Mouse (Mus musculus) embryonic facial prominence, embryonic 14.5 days (tissue): ENCODE measurements around the gene E130311K13Rik. TPM values are rescaled to one million over a fixed set of nuclear protein-coding genes. Genes with fewer than 3 reads are reported as not detected.

Source experiments
- ATAC-seq: fragments of 200-750 bp; cut with Nextera tagmentation; 2 replicates; pipeline ENCODE4 v1.8.0; 2017; ENCODE audit warnings: low read depth, moderate number of reproducible peaks, moderate TSS enrichment
- DNase-seq: peaks from one replicate; pipeline ENCODE4 v3.0.0-alpha.2; 2015; ENCODE audit warnings: low spot score
- H3K27ac ChIP-seq: fragments of 300-500 bp; sonication (generic); replicated peaks from 2 replicates; pipeline ENCODE4 v1.5.1; 2014; ENCODE audit warnings: low read depth, mild to moderate bottlenecking, low read length, moderate library complexity
- H3K27me3 ChIP-seq: fragments of 300-500 bp; sonication (generic); replicated peaks from 2 replicates; pipeline ENCODE4 v1.6.1; 2014; ENCODE audit warnings: low read length; ENCODE audit not compliant: control insufficient read depth, insufficient read depth
- H3K36me3 ChIP-seq: fragments of 300-500 bp; sonication (generic); 2 replicates; pipeline ENCODE4 v1.6.1; 2014; ENCODE audit warnings: low read length, mixed read lengths; ENCODE audit not compliant: control insufficient read depth, insufficient read depth
- H3K4me1 ChIP-seq: fragments of 300-500 bp; sonication (generic); 2 replicates; pipeline ENCODE4 v1.6.1; 2014; ENCODE audit warnings: antibody characterized with exemption, low read length; ENCODE audit not compliant: control insufficient read depth, insufficient read depth
- H3K4me2 ChIP-seq: fragments of 300-500 bp; sonication (generic); 2 replicates; pipeline ENCODE4 v1.6.1; 2014; ENCODE audit warnings: low read depth, mild to moderate bottlenecking, low read length, moderate library complexity, mixed read lengths
- H3K4me3 ChIP-seq: fragments of 300-500 bp; sonication (generic); 2 replicates; pipeline ENCODE4 v1.5.1; 2014; ENCODE audit warnings: low read depth, mild to moderate bottlenecking, low read length
- H3K9ac ChIP-seq: fragments of 300-500 bp; sonication (generic); 2 replicates; pipeline ENCODE4 v1.6.1; 2014; ENCODE audit warnings: low read depth, mild to moderate bottlenecking, low read length, moderate library complexity, mixed read lengths
- H3K9me3 ChIP-seq: fragments of 300-500 bp; sonication (generic); 2 replicates; pipeline ENCODE4 v1.6.1; 2016; ENCODE audit warnings: low read length; ENCODE audit not compliant: control insufficient read depth
- WGBS: fragments of 180-500 bp; shearing (Covaris S2); extraction: QIAGEN DNeasy Blood & Tissue Kit; methylation state at CpG from one replicate; pipeline ENCODE4 v1.1.7; 2014; 5-methylcytosine and 5-hydroxymethylcytosine counted together
- polyA plus RNA-seq: library from polyadenylated mRNA; unstranded; fragments of >200 nt; fragmentation: Nextera tagmentation; extraction: Ambion mirVana; gene quantifications from 2 replicates; pipeline ENCODE4 v1.2.1, GENCODE M21; 2014

Gene E130311K13Rik
- polyA plus RNA-seq, 1 experiment from 2014 or later: 7.0 TPM

DNA sequence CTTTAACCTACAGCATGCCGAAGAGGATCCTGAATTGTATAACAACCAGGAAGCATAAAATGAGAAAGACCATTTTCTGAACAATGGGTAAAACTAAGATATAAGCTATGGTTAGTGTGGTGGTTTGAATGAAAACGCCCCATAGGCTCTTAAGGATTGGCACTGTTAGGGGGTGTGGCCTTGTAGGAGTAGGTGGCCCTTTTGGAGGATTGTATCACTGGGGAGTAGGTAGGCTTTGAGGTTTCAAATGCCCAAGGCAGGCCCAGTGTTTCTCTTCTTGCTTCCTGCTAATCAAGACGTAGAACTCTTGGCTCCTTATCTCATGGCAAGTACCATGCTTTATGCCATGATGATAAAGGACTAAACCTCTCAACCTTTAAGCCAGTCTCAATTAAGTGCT is 20.6 kb upstream of the E130311K13Rik start:
- Histone ChIP-seq H3K4me2 (no peak overlapping the region), H3K4me3 (no peak overlapping the region), H3K9ac (no peak overlapping the region), H3K4me1 (no peaks in the 10 kb centered on the region), H3K9me3 (no peaks in the 10 kb centered on the region), H3K27ac (no peak overlapping the region), H3K27me3 (no peaks in the 10 kb centered on the region), H3K36me3 (peaks cover 19% of the 10 kb centered on the region)
- 79% methylated on average over 3 of the region's 3 CpGs for WGBS
- ATAC-seq (no peak), DNase-seq (no peak)

GRCm38 (mm10) chr3:63941204-63941850 is 12.1 kb upstream of the E130311K13Rik start:
- WGBS: 92% methylated on average over 2 of the region's 2 CpGs
- Histone ChIP-seq H3K9me3 (no peaks in the 10 kb centered on the region), H3K36me3 (peaks cover 26% of the 10 kb centered on the region), H3K4me2 (no peak overlapping the region), H3K4me1 (no peaks in the 10 kb centered on the region), H3K4me3 (no peak overlapping the region), H3K27ac (no peak overlapping the region), H3K9ac (no peak overlapping the region), H3K27me3 (no peaks in the 10 kb centered on the region)
- DNase-seq (no peak), ATAC-seq (no peak)

GRCm38 (mm10) chr3:63938928-63939327 is 9.7 kb upstream of the E130311K13Rik start:
- no peak overlapping the region for H3K4me3 ChIP-seq
- peaks cover 18% of the 10 kb centered on the region for H3K36me3 ChIP-seq
- H3K27me3 ChIP-seq: no peaks in the 10 kb centered on the region
- no peak overlapping the region for H3K4me2 ChIP-seq
- WGBS: 88% methylated on average over 2 of the region's 2 CpGs
- H3K4me1 ChIP-seq: no peaks in the 10 kb centered on the region
- ATAC-seq: no peak
- H3K9ac ChIP-seq: no peak overlapping the region
- H3K9me3 ChIP-seq: no peaks in the 10 kb centered on the region
- no peak for DNase-seq
- no peak overlapping the region for H3K27ac ChIP-seq

DNA sequence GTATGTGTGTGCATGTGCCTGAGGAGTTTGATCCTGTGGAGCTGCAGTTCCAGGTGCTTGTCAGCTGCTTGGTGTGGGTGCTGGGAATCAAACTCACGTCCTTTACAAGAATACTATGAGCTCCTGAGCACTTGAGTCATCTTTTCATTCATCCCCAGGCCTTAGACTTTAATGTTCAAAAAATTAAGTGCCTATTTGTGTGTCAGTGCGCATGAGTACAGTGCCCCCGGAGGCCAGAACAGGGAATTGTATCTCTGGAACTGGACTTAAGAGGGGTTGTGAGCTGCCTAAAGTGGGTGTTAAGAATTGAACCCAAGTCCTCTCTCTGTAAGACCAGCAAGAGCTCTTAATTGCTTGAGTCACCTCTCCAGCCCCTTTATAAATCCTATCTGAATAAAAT is 9.6 kb downstream of the E130311K13Rik start:
- H3K36me3 ChIP-seq: peaks cover 54% of the 10 kb centered on the region
- ATAC-seq (no peak), DNase-seq (no peak)
- no peak overlapping the region for H3K9ac ChIP-seq
- no peak overlapping the region for H3K27ac ChIP-seq
- 64% methylated on average over 3 of the region's 3 CpGs for WGBS
- H3K4me2 ChIP-seq: no peak overlapping the region
- H3K27me3 ChIP-seq: no peaks in the 10 kb centered on the region
- no peak overlapping the region for H3K4me3 ChIP-seq
- no peaks in the 10 kb centered on the region for H3K4me1 ChIP-seq
- H3K9me3 ChIP-seq: no peaks in the 10 kb centered on the region

- Histone ChIP-seq H3K36me3 (peaks cover 4% of the 10 kb centered on the region; the same call in 1 of the 2 replicates), H3K9me3 (no peaks in the 10 kb centered on the region), H3K27me3 (no peaks in the 10 kb centered on the region), H3K4me1 (no peaks in the 10 kb centered on the region), H3K4me3 (no peak overlapping the region), H3K9ac (no peak overlapping the region), H3K4me2 (no peak overlapping the region), H3K27ac (no peak overlapping the region)
- 84% methylated on average over 4 of the region's 4 CpGs for WGBS
- DNase-seq: no peak
- ATAC-seq: no peak
Measured at GRCm38 (mm10) chr3:63910301-63910700, 19.0 kb downstream of the E130311K13Rik start.

DNA sequence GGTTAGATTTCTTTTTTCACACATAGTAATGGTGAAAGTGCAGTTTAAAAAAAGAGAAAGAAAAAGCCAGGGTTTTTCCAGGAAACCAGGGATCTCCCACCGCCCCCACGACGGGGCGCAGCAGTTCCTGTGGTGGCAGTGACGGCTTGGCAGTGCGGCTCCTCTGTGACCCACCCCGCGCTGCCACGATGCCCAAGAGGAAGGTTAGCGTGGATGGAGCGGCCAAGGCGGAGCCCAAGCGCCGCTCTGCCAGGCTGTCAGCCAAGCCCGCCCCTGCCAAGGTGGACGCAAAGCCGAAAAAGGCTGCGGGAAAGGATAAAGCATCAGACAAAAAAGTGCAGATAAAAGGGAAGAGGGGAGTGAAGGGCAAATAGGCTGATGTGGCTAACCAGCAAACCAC is 24.0 kb downstream of the E130311K13Rik start:
- DNase-seq: peak; percentile 12
- Histone ChIP-seq H3K36me3 (no peaks in the 10 kb centered on the region), H3K27me3 (0 out of 2 replicates have a peak, but pooled peaks cover 3% of the 10 kb centered on the region), H3K27ac (no peak overlapping the region), H3K9ac (peak overlapping the region; percentile 60), H3K4me1 (no peaks in the 10 kb centered on the region), H3K9me3 (no peaks in the 10 kb centered on the region), H3K4me3 (peak overlapping the region; percentile 38), H3K4me2 (peak overlapping the region; percentile 63)
- WGBS: 1% methylated on average over 18 of the region's 18 CpGs
- no peak for ATAC-seq

DNA sequence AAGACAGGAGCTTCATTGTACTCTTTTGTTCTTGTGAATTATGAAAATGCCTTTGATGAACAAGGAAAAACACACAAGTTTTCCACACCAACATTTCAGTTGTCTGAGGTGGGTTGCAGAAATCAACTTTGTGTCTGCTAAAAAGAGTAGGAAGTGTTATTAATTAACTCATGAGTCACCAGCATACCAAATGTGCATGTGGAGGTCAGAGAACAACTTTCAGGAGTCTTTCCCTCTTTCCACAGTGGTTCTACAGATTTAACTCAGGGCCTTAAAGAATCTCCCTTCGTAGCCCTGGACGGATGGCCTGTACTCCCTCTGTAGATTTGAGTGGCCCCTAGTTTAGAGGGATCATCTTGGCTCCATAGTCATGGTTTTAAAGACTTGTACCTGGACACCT is 25.1 kb downstream of the E130311K13Rik start:
- WGBS: 89% methylated on average over 2 of the region's 2 CpGs
- 0 out of 2 replicates have a peak, but pooled peaks cover 3% of the 10 kb centered on the region for H3K27me3 ChIP-seq
- no peak overlapping the region for H3K4me3 ChIP-seq
- ATAC-seq (no peak), DNase-seq (no peak)
- H3K36me3 ChIP-seq: no peaks in the 10 kb centered on the region
- no peak overlapping the region for H3K9ac ChIP-seq
- H3K4me2 ChIP-seq: no peak overlapping the region
- peaks cover 7% of the 10 kb centered on the region; the same call in 1 of the 2 replicates for H3K4me1 ChIP-seq
- no peaks in the 10 kb centered on the region for H3K9me3 ChIP-seq
- H3K27ac ChIP-seq: no peak overlapping the region

- peak overlapping the region; percentile 96 for H3K4me2 ChIP-seq
- peak; percentile 11; the same call in 1 of the 2 replicates for ATAC-seq
- DNase-seq: peak; percentile 38
- no peak overlapping the region; the same call in 1 of the 2 replicates for H3K9ac ChIP-seq
- peak overlapping the region; percentile 66 for H3K4me3 ChIP-seq
- H3K27me3 ChIP-seq: 0 out of 2 replicates have a peak, but pooled peaks cover 3% of the 10 kb centered on the region
- H3K9me3 ChIP-seq: no peaks in the 10 kb centered on the region
- no peaks in the 10 kb centered on the region for H3K36me3 ChIP-seq
- no peak overlapping the region for H3K27ac ChIP-seq
- 3% methylated on average over 12 of the region's 12 CpGs for WGBS
- H3K4me1 ChIP-seq: peaks cover 7% of the 10 kb centered on the region; the same call in 1 of the 2 replicates
Measured at GRCm38 (mm10) chr3:63900021-63900571, 29.2 kb downstream of the E130311K13Rik start.
